Mouse (Mus musculus): ENCODE data around the gene Stum. TPM values are rescaled to one million over a fixed set of nuclear protein-coding genes. Genes with fewer than 3 reads are reported as not detected.
"Not testable (repeated sequence)": the region's sequence is repeated elsewhere in the genome, so short reads cannot be mapped to it uniquely, and the experiment has no call there.

Stum gene
- polyA plus RNA-seq (2015; fragmentation: Nextera tagmentation; extraction: Ambion mirVana): 0.43 and 0.44 TPM in 2 replicates

- Histone ChIP-seq H3K4me3 (peak within 1 kb of the TSS; percentile 52), H3K9ac (peak within 1 kb of the TSS; percentile 56), H3K27ac (replicated peaks) (no peak within 1 kb of the TSS), H3K9me3 (no peaks in the 10 kb centered on the region), H3K36me3 (no peaks in the 10 kb centered on the region), H3K4me2 (peak within 1 kb of the TSS; percentile 76), H3K27me3 (replicated peaks) (peaks cover 99% of the 10 kb centered on the region), H3K4me1 (peaks cover 26% of the 10 kb centered on the region)
- no peak for ATAC-seq (ENCODE audit: extremely low read depth, insufficient number of reproducible peaks, low FRiP score, low TSS enrichment)
- 3% methylated on average over 40 of the region's 40 CpGs for WGBS
Measured at GRCm38 (mm10) chr1:180483399-180484291, at the start of gene Stum. Gene Stum, minus strand, starts transcription at chr1:180483504.

- Histone ChIP-seq H3K4me3 (no peak overlapping the region), H3K4me2 (no peak overlapping the region), H3K9ac (no peak overlapping the region), H3K27me3 (replicated peaks) (peaks cover 27% of the 10 kb centered on the region), H3K4me1 (no peaks in the 10 kb centered on the region), H3K27ac (replicated peaks) (no peak overlapping the region), H3K9me3 (peaks cover 15% of the 10 kb centered on the region), H3K36me3 (no peaks in the 10 kb centered on the region)
- no peak for ATAC-seq (ENCODE audit: extremely low read depth, insufficient number of reproducible peaks, low FRiP score, low TSS enrichment)
- 92% methylated on average over 11 of the region's 11 CpGs for WGBS
Measured at GRCm38 (mm10) chr1:180532671-180533070, 49.4 kb upstream of the Stum start.

- no peaks in the 10 kb centered on the region for H3K36me3 ChIP-seq
- H3K9ac ChIP-seq: no peak overlapping the region
- 63% methylated on average over 8 of the region's 8 CpGs for WGBS
Measured at GRCm38 (mm10) chr1:180530457-180531263, 47.4 kb upstream of the Stum start.

GRCm38 (mm10) chr1:180529847-180530246, 46.5 kb upstream of the Stum start:
- peaks cover 15% of the 10 kb centered on the region for H3K9me3 ChIP-seq
- WGBS: 85% methylated on average over 7 of the region's 7 CpGs
- no peaks in the 10 kb centered on the region for H3K36me3 ChIP-seq
- no peak overlapping the region for H3K4me2 ChIP-seq
- no peak for ATAC-seq (ENCODE audit: extremely low read depth, insufficient number of reproducible peaks, low FRiP score, low TSS enrichment)
- H3K4me3 ChIP-seq: no peak overlapping the region
- H3K27ac ChIP-seq (replicated peaks): no peak overlapping the region
- H3K9ac ChIP-seq: no peak overlapping the region
- H3K27me3 ChIP-seq (replicated peaks): peaks cover 38% of the 10 kb centered on the region
- H3K4me1 ChIP-seq: no peaks in the 10 kb centered on the region

More at GRCm38 (mm10) chr1:180530457-180531263, 47.4 kb upstream of the Stum start:
- H3K4me1 ChIP-seq: no peaks in the 10 kb centered on the region
- H3K9me3 ChIP-seq: peaks cover 15% of the 10 kb centered on the region
- no peak for ATAC-seq (ENCODE audit: extremely low read depth, insufficient number of reproducible peaks, low FRiP score, low TSS enrichment)
- H3K4me3 ChIP-seq: no peak overlapping the region
- H3K4me2 ChIP-seq: no peak overlapping the region
- H3K27me3 ChIP-seq (replicated peaks): peaks cover 29% of the 10 kb centered on the region
- no peak overlapping the region for H3K27ac ChIP-seq (replicated peaks)

GRCm38 (mm10) chr1:180525301-180525700, 42.0 kb upstream of the Stum start:
- Histone ChIP-seq H3K36me3 (no peaks in the 10 kb centered on the region), H3K9ac (no peak overlapping the region), H3K9me3 (no peaks in the 10 kb centered on the region), H3K27ac (replicated peaks) (no peak overlapping the region), H3K4me2 (no peak overlapping the region), H3K27me3 (replicated peaks) (peaks cover 77% of the 10 kb centered on the region), H3K4me3 (no peak overlapping the region), H3K4me1 (no peaks in the 10 kb centered on the region)
- 69% methylated on average over 1 of the region's 1 CpGs for WGBS
- no peak for ATAC-seq (ENCODE audit: extremely low read depth, insufficient number of reproducible peaks, low FRiP score, low TSS enrichment)

GRCm38 (mm10) chr1:180523320-180523719, 40.0 kb upstream of the Stum start:
- Histone ChIP-seq H3K36me3 (no peaks in the 10 kb centered on the region), H3K9ac (no peak overlapping the region), H3K4me2 (no peak overlapping the region), H3K4me1 (no peaks in the 10 kb centered on the region), H3K27me3 (replicated peaks) (peaks cover 81% of the 10 kb centered on the region), H3K9me3 (no peaks in the 10 kb centered on the region), H3K4me3 (no peak overlapping the region), H3K27ac (replicated peaks) (no peak overlapping the region)
- ATAC-seq (ENCODE audit: extremely low read depth, insufficient number of reproducible peaks, low FRiP score, low TSS enrichment): no peak
- WGBS: 60% methylated on average over 2 of the region's 2 CpGs

- Histone ChIP-seq H3K9me3 (no peaks in the 10 kb centered on the region), H3K4me1 (peaks cover 23% of the 10 kb centered on the region), H3K9ac (no peak overlapping the region), H3K27ac (replicated peaks) (no peak overlapping the region), H3K27me3 (replicated peaks) (peaks cover 80% of the 10 kb centered on the region), H3K36me3 (no peaks in the 10 kb centered on the region), H3K4me2 (no peak overlapping the region), H3K4me3 (no peak overlapping the region)
- no peak for ATAC-seq (ENCODE audit: extremely low read depth, insufficient number of reproducible peaks, low FRiP score, low TSS enrichment)
- 58% methylated on average over 7 of the region's 7 CpGs for WGBS
Measured at GRCm38 (mm10) chr1:180520190-180520589, 36.9 kb upstream of the Stum start.

GRCm38 (mm10) chr1:180519520-180519919, 36.2 kb upstream of the Stum start:
- H3K27me3 ChIP-seq (replicated peaks): peaks cover 78% of the 10 kb centered on the region
- H3K4me2 ChIP-seq: no peak overlapping the region
- H3K9me3 ChIP-seq: no peaks in the 10 kb centered on the region
- H3K4me3 ChIP-seq: no peak overlapping the region
- no peak overlapping the region for H3K27ac ChIP-seq (replicated peaks)
- WGBS: 78% methylated on average over 8 of the region's 8 CpGs
- peaks cover 23% of the 10 kb centered on the region for H3K4me1 ChIP-seq
- H3K9ac ChIP-seq: no peak overlapping the region
- H3K36me3 ChIP-seq: no peaks in the 10 kb centered on the region
- ATAC-seq (ENCODE audit: extremely low read depth, insufficient number of reproducible peaks, low FRiP score, low TSS enrichment): no peak

- not testable (repeated sequence) for H3K4me2 ChIP-seq; H3K36me3 ChIP-seq; H3K9me3 ChIP-seq; H3K4me3 ChIP-seq; ATAC-seq (ENCODE audit: extremely low read depth, insufficient number of reproducible peaks, low FRiP score, low TSS enrichment); H3K9ac ChIP-seq; H3K27ac ChIP-seq (replicated peaks)
- Histone ChIP-seq H3K27me3 (replicated peaks) (peaks cover 81% of the 10 kb centered on the region), H3K4me1 (peaks cover 23% of the 10 kb centered on the region)
- WGBS: 89% methylated on average over 7 of the region's 7 CpGs
Measured at GRCm38 (mm10) chr1:180518899-180519298, 35.6 kb upstream of the Stum start.

- Histone ChIP-seq H3K4me1 (peaks cover 23% of the 10 kb centered on the region), H3K36me3 (no peaks in the 10 kb centered on the region), H3K27me3 (replicated peaks) (peaks cover 83% of the 10 kb centered on the region), H3K9me3 (no peaks in the 10 kb centered on the region), H3K4me3 (no peak overlapping the region), H3K27ac (replicated peaks) (no peak overlapping the region), H3K9ac (no peak overlapping the region), H3K4me2 (no peak overlapping the region)
- 65% methylated on average over 8 of the region's 8 CpGs for WGBS
- ATAC-seq (ENCODE audit: extremely low read depth, insufficient number of reproducible peaks, low FRiP score, low TSS enrichment): no peak
Measured at GRCm38 (mm10) chr1:180518412-180518811, 35.1 kb upstream of the Stum start.

- peaks cover 23% of the 10 kb centered on the region for H3K4me1 ChIP-seq
- no peak overlapping the region for H3K9ac ChIP-seq
- WGBS: 58% methylated on average over 10 of the region's 10 CpGs
- H3K4me2 ChIP-seq: no peak overlapping the region
- H3K4me3 ChIP-seq: no peak overlapping the region
- ATAC-seq (ENCODE audit: extremely low read depth, insufficient number of reproducible peaks, low FRiP score, low TSS enrichment): no peak
- peaks cover 83% of the 10 kb centered on the region for H3K27me3 ChIP-seq (replicated peaks)
- no peak overlapping the region for H3K27ac ChIP-seq (replicated peaks)
- H3K9me3 ChIP-seq: no peaks in the 10 kb centered on the region
- no peaks in the 10 kb centered on the region for H3K36me3 ChIP-seq
Measured at GRCm38 (mm10) chr1:180517390-180518054, 34.2 kb upstream of the Stum start.
